ENCODE assay signal across 13 mouse cellular contexts in the genomic region with DNA sequence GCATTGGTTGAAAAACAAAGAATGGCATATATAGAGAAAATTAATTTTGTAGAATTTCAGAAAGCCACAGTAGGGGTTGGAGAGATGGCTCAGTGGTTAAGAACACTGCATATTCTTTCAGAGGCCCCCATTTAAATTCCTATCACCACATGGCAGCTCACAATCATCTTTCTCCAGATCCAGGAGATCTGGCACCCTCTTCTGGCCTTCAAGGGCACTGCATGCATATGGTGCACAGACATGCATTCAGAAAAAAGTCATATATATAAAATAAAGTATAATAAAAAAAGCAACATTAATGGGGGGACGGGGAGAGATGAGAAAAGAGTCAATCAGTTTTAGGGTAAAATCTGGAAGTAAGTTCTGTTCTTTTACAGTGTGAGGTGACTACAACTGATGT. TPM values are rescaled to one million over a fixed set of nuclear protein-coding genes. Genes with fewer than 3 reads are reported as not detected.
DNase-seq lines count a peak whose midpoint lies in the region; ATAC-seq and TF ChIP-seq lines count a peak whose summit lies in the region.
"Had no signal": no experiment of that assay in that cellular context is flagged by ENCODE, and none has a peak within 500 bp of the region (broad histone marks: within the 10 kb centered on the region; RNA-seq: fewer than 3 reads in every experiment).

No protein-coding gene starts in this region.

- no peak overlapping the region for H3K27ac ChIP-seq in kidney, postnatal 0 days
- H3K27ac ChIP-seq in ES-Bruce4 (ENCODE audit: insufficient read depth, low read length) = no peak overlapping the region
- no peak overlapping the region for H3K27ac ChIP-seq in hindbrain, embryonic 12.5 days
- H3K27ac ChIP-seq: hindbrain, embryonic 13.5 days; midbrain, embryonic 10.5 days; neural tube, embryonic 13.5 days had no signal

- no peaks in the 10 kb centered on the region for H3K4me1 ChIP-seq in kidney, postnatal 0 days (replicated peaks; ENCODE audit: insufficient read depth, low read length)
- no peaks in the 10 kb centered on the region for H3K4me1 ChIP-seq in ES-Bruce4 (ENCODE audit: control insufficient read depth, insufficient read depth, low read length)
- H3K4me1 ChIP-seq in hindbrain, embryonic 12.5 days = no peaks in the 10 kb centered on the region
- H3K4me1 ChIP-seq: hindbrain, embryonic 13.5 days; midbrain, embryonic 10.5 days; neural tube, embryonic 13.5 days had no signal

- no peak overlapping the region for H3K9ac ChIP-seq in kidney, postnatal 0 days (ENCODE audit: low read depth, low read length)
- no peak overlapping the region for H3K9ac ChIP-seq in ES-Bruce4 (ENCODE audit: low read depth, poor library complexity, severe bottlenecking)
- no peak overlapping the region for H3K9ac ChIP-seq in hindbrain, embryonic 12.5 days
- H3K9ac ChIP-seq: hindbrain, embryonic 13.5 days; neural tube, embryonic 13.5 days had no signal

- peak; percentile 41 for TF ChIP-seq CTCF in kidney, postnatal 0 days (IDR thresholded peaks at IDR 0.05; ENCODE audit: low read depth)
- peak; percentile 31 for TF ChIP-seq CTCF in ES-Bruce4 (IDR thresholded peaks at IDR 0.05; ENCODE audit: low read depth, low read length)

- no peak for TF ChIP-seq EP300 in ES-Bruce4 (IDR thresholded peaks at IDR 0.05; ENCODE audit: insufficient read depth, low read depth, low read length)

- 0 out of 2 replicates have a peak, but pooled peaks cover 3% of the 10 kb centered on the region for H3K36me3 ChIP-seq in kidney, postnatal 0 days (ENCODE audit: insufficient read depth, low read length)
- no peaks in the 10 kb centered on the region for H3K36me3 ChIP-seq in ES-Bruce4 (ENCODE audit: control insufficient read depth, insufficient read depth, low read length, poor library complexity, severe bottlenecking)
- peaks cover under 1% of the 10 kb centered on the region; the same call in 1 of the 2 replicates for H3K36me3 ChIP-seq in hindbrain, embryonic 12.5 days

- no peaks in the 10 kb centered on the region for H3K9me3 ChIP-seq in kidney, postnatal 0 days (replicated peaks; ENCODE audit: low read length)
- H3K9me3 ChIP-seq in ES-Bruce4 (replicated peaks; ENCODE audit: control insufficient read depth, insufficient read depth, low read length, poor library complexity, severe bottlenecking) = no peaks in the 10 kb centered on the region
- no peaks in the 10 kb centered on the region for H3K9me3 ChIP-seq in hindbrain, embryonic 12.5 days (replicated peaks)
- H3K9me3 ChIP-seq: hindbrain, embryonic 13.5 days; midbrain, embryonic 10.5 days had no signal

- TF ChIP-seq POLR2A in ES-Bruce4 (IDR thresholded peaks at IDR 0.05; ENCODE audit: insufficient read depth, low read length) = no peak

- no peaks in the 10 kb centered on the region for H3K27me3 ChIP-seq in kidney, postnatal 0 days (ENCODE audit: insufficient read depth, low read length)
- H3K27me3 ChIP-seq in ES-Bruce4 (ENCODE audit: control insufficient read depth, insufficient read depth, low read length, poor library complexity, severe bottlenecking) = no peaks in the 10 kb centered on the region
- H3K27me3 ChIP-seq in hindbrain, embryonic 12.5 days = no peaks in the 10 kb centered on the region
- H3K27me3 ChIP-seq: hindbrain, embryonic 13.5 days; neural tube, embryonic 13.5 days had no signal

- H3K4me3 ChIP-seq in kidney, postnatal 0 days (replicated peaks; ENCODE audit: low read depth, low read length) = no peak overlapping the region
- H3K4me3 ChIP-seq in ES-Bruce4 (ENCODE audit: low read depth, low read length) = no peak overlapping the region
- no peak overlapping the region for H3K4me3 ChIP-seq in hindbrain, embryonic 12.5 days
- H3K4me3 ChIP-seq: hindbrain, embryonic 13.5 days; midbrain, embryonic 10.5 days; neural tube, embryonic 13.5 days had no signal

- H3K4me2 ChIP-seq in kidney, postnatal 0 days (ENCODE audit: low read length) = no peak overlapping the region
- H3K4me2 ChIP-seq in hindbrain, embryonic 12.5 days (replicated peaks) = no peak overlapping the region
- H3K4me2 ChIP-seq: hindbrain, embryonic 13.5 days; neural tube, embryonic 13.5 days had no signal

- WGBS in kidney, postnatal 0 days = 93% methylated on average over 1 of the region's 1 CpGs
- 89% methylated on average over 1 of the region's 1 CpGs for WGBS in hindbrain, embryonic 12.5 days

- no peak for ATAC-seq in kidney, postnatal 0 days (replicated peaks; ENCODE audit: low FRiP score, low read depth)
- ATAC-seq in hindbrain, embryonic 12.5 days (ENCODE audit: low FRiP score) = no peak

- no peak for DNase-seq in kidney, postnatal 0 days (ENCODE audit: low spot score)
- no peak for DNase-seq in kidney, postnatal 14 days
- peak; percentile 12 for DNase-seq in 416B (ENCODE audit: low read depth)
- DNase-seq in induced T-regulatory cell, adult 2 months (ENCODE audit: low read depth) = peak; percentile 23
- no peak for DNase-seq in ovary, adult 18-20 months (ENCODE audit: low spot score)
- no peak for DNase-seq in left cerebral cortex, adult 8-10 months (ENCODE audit: low spot score in 2 of 2)
- DNase-seq: cerebellum, postnatal 36 days; right cerebral cortex, postnatal 14 days had no signal

RNA-seq across cellular contexts. Expression of gene Cdk5rap2, which starts 39.4 kb away (rescaled TPM):
- polyA plus RNA-seq in kidney, postnatal 0 days (2015; fragmentation: Nextera tagmentation; extraction: Ambion mirVana) = 8.9 and 12.1 TPM in 2 replicates
- polyA plus RNA-seq in ES-Bruce4 (2011; ENCODE audit: insufficient read depth, insufficient read length, low read depth, missing spikeins) = 38.8 and 39.7 TPM in 2 replicates
- 10 to 100 TPM in 3 of 4 experiments, 1 to 10 TPM in 1; 8.0 to 12.0 (median 11.0) TPM for total RNA-seq in left cerebral cortex, adult 8-10 months (2022)
- 24.2 and 30.4 TPM in 2 replicates for polyA plus RNA-seq in hindbrain, embryonic 12.5 days (2016; fragmentation: Nextera tagmentation; extraction: Ambion mirVana)

Comparison
In these comparisons a context has a peak if more than half of its experiments do, and no peak if none do; other contexts are left out.
1. DNase-seq: peak in 416B (single experiment) and induced T-regulatory cell, adult 2 months (single experiment); none in kidney, postnatal 0 days (single experiment), kidney, postnatal 14 days (single experiment), ovary, adult 18-20 months (single experiment) and left cerebral cortex, adult 8-10 months (0 of 2).